Mouse (Mus musculus): ENCODE data around the gene Disc1.

Disc1 gene

GRCm38 (mm10) chr8:125177958-125178357 lies 124.0 kb downstream of the Disc1 start:
- no peak for DNase-seq (ENCODE audit: low read depth)

- DNase-seq (ENCODE audit: low read depth) = peak; percentile 39
Measured at GRCm38 (mm10) chr8:125183548-125184451, 129.8 kb downstream of the Disc1 start.

GRCm38 (mm10) chr8:125184452-125184817 lies 130.4 kb downstream of the Disc1 start:
- DNase-seq (ENCODE audit: low read depth) = no peak

- DNase-seq (ENCODE audit: low read depth) = no peak
Measured at GRCm38 (mm10) chr8:125184881-125185280, 130.9 kb downstream of the Disc1 start.

GRCm38 (mm10) chr8:125187044-125187443 lies 133.0 kb downstream of the Disc1 start:
- no peak for DNase-seq (ENCODE audit: low read depth)

- DNase-seq (ENCODE audit: low read depth) = no peak
Measured at GRCm38 (mm10) chr8:125193701-125194100, 139.7 kb downstream of the Disc1 start.

- no peak for DNase-seq (ENCODE audit: low read depth)
Measured at GRCm38 (mm10) chr8:125195121-125195520, 141.1 kb downstream of the Disc1 start.

GRCm38 (mm10) chr8:125196573-125197094 lies 142.6 kb downstream of the Disc1 start:
- DNase-seq (ENCODE audit: low read depth) = no peak

- DNase-seq (ENCODE audit: low read depth) = no peak
Measured at GRCm38 (mm10) chr8:125197341-125198002, 143.5 kb downstream of the Disc1 start.

- DNase-seq (ENCODE audit: low read depth) = no peak
Measured at GRCm38 (mm10) chr8:125198420-125199196, 144.6 kb downstream of the Disc1 start.

GRCm38 (mm10) chr8:125199197-125199939 lies 145.4 kb downstream of the Disc1 start:
- DNase-seq (ENCODE audit: low read depth) = no peak

- no peak for DNase-seq (ENCODE audit: low read depth)
Measured at GRCm38 (mm10) chr8:125200273-125200863, 146.4 kb downstream of the Disc1 start.

GRCm38 (mm10) chr8:125201650-125202049 lies 147.7 kb downstream of the Disc1 start:
- no peak for DNase-seq (ENCODE audit: low read depth)

- no peak for DNase-seq (ENCODE audit: low read depth)
Measured at GRCm38 (mm10) chr8:125203016-125203415, 149.0 kb downstream of the Disc1 start.

- no peak for DNase-seq (ENCODE audit: low read depth)
Measured at GRCm38 (mm10) chr8:125205556-125205955, 151.6 kb downstream of the Disc1 start.

- DNase-seq (ENCODE audit: low read depth) = no peak
Measured at GRCm38 (mm10) chr8:125206391-125206790, 152.4 kb downstream of the Disc1 start.

- no peak for DNase-seq (ENCODE audit: low read depth)
Measured at GRCm38 (mm10) chr8:125206962-125207361, 153.0 kb downstream of the Disc1 start.

GRCm38 (mm10) chr8:125212619-125213167 lies 158.7 kb downstream of the Disc1 start:
- no peak for DNase-seq (ENCODE audit: low read depth)

- no peak for DNase-seq (ENCODE audit: low read depth)
Measured at GRCm38 (mm10) chr8:125217902-125218581, 164.0 kb downstream of the Disc1 start.

GRCm38 (mm10) chr8:125218669-125219068 lies 164.7 kb downstream of the Disc1 start:
- DNase-seq (ENCODE audit: low read depth) = no peak
